Mouse (Mus musculus) left cerebral cortex, postnatal 10 days (tissue): Measurements from ENCODE around the gene Tns1. TPM values are rescaled to one million over a fixed set of nuclear protein-coding genes. Genes with fewer than 3 reads are reported as not detected.

Experiments used
- DNase-seq, 2 experiments: peaks; one replicate each; pipeline ENCODE4 v3.0.0; 2021 to 2022; ENCODE audit warnings: low spot score in 2 of 2, mixed read lengths in 1 of 2; ENCODE audit errors: extremely low spot score in 1 of 2
- intact Hi-C: fragments of 180-260 bp; cut with DNase I; formaldehyde crosslinking; loops from one replicate; pipeline ENCODE4 v1.15.1; 2025
- total RNA-seq, 2 experiments: library from RNA; stranded (reverse); gene quantifications; 2 replicates each; pipeline ENCODE4 v1.2.3; 2021

Tns1 gene
- total RNA-seq, 2 experiments from 2014 or later, result 29.3 to 29.8 TPM

GRCm38 (mm10) chr1:73915218-73916070 lies 208.8 kb downstream of the Tns1 start:
- intact Hi-C loops, result no loop called here
- DNase-seq, result peak; percentile 66 to 82

- intact Hi-C loops, result no loop called here
- DNase-seq, result peak in 1 of 2 experiments; percentile 61
Measured at GRCm38 (mm10) chr1:73914076-73914475, 210.2 kb downstream of the Tns1 start.

- peak in 1 of 2 experiments; percentile 22 for DNase-seq
- intact Hi-C loops, result no loop called here
Measured at GRCm38 (mm10) chr1:73913071-73914005, 210.9 kb downstream of the Tns1 start.

- DNase-seq, result peak in 1 of 2 experiments; percentile 29
- intact Hi-C loops, result no loop called here
Measured at GRCm38 (mm10) chr1:73912466-73912865, 211.8 kb downstream of the Tns1 start.

GRCm38 (mm10) chr1:73911981-73912380 lies 212.3 kb downstream of the Tns1 start:
- DNase-seq, result peak in 1 of 2 experiments; percentile 11
- intact Hi-C loops, result no loop called here

- DNase-seq, result peak in 1 of 2 experiments; percentile 15
- intact Hi-C loops, result no loop called here
Measured at GRCm38 (mm10) chr1:73910701-73911100, 213.5 kb downstream of the Tns1 start.

GRCm38 (mm10) chr1:73910111-73910510 lies 214.1 kb downstream of the Tns1 start:
- DNase-seq, result peak in 1 of 2 experiments; percentile 26
- intact Hi-C loops, result no loop called here

- peak in 1 of 2 experiments; percentile 21 for DNase-seq
- intact Hi-C loops, result loop anchor here (10.0 kb wide), 2 partner anchors 475 to 545 kb away; no protein-coding TSS in a partner anchor
Measured at GRCm38 (mm10) chr1:73909191-73909983, 214.9 kb downstream of the Tns1 start.

- intact Hi-C loops, result loop anchor here (10.0 kb wide), 2 partner anchors 476 to 546 kb away; no protein-coding TSS in a partner anchor
- DNase-seq, result no peak
Measured at GRCm38 (mm10) chr1:73908081-73908960, 215.9 kb downstream of the Tns1 start.

- intact Hi-C loops, result loop anchor here (10.0 kb wide), 2 partner anchors 478 to 548 kb away; no protein-coding TSS in a partner anchor
- no peak for DNase-seq
Measured at GRCm38 (mm10) chr1:73907166-73907565, 217.1 kb downstream of the Tns1 start.

GRCm38 (mm10) chr1:73906376-73906775 lies 217.9 kb downstream of the Tns1 start:
- peak in 1 of 2 experiments; percentile 50 for DNase-seq
- intact Hi-C loops, result loop anchor here (10.0 kb wide), 2 partner anchors 478 to 548 kb away; no protein-coding TSS in a partner anchor

GRCm38 (mm10) chr1:73905811-73906190 lies 218.4 kb downstream of the Tns1 start:
- peak in 1 of 2 experiments; percentile 26 for DNase-seq
- intact Hi-C loops, result loop anchor here (10.0 kb wide), 2 partner anchors 479 to 549 kb away; no protein-coding TSS in a partner anchor

- intact Hi-C loops, result loop anchor here (10.0 kb wide), 2 partner anchors 480 to 550 kb away; no protein-coding TSS in a partner anchor
- no peak for DNase-seq
Measured at GRCm38 (mm10) chr1:73905111-73905810, 219.0 kb downstream of the Tns1 start.

- no peak for DNase-seq
- intact Hi-C loops, result loop anchor here (5.0 to 10.0 kb wide), 5 partner anchors 173 to 550 kb away; partner anchors contain the start of gene Rufy4
Measured at GRCm38 (mm10) chr1:73904641-73905040, 219.6 kb downstream of the Tns1 start.

GRCm38 (mm10) chr1:73903035-73903434 lies 221.2 kb downstream of the Tns1 start:
- intact Hi-C loops, result loop anchor here (2.0 to 10.0 kb wide), 6 partner anchors 84 to 552 kb away; partner anchors contain the start of gene Rufy4
- no peak for DNase-seq
